Mouse (Mus musculus) liver (tissue): ENCODE measurements around the gene Fam92b.

ENCODE experiments used
- DNase-seq: peaks from one replicate; pipeline ENCODE4 v3.0.0-alpha.2; 2020; ENCODE audit warnings: mixed read lengths

The Fam92b gene

DNA sequence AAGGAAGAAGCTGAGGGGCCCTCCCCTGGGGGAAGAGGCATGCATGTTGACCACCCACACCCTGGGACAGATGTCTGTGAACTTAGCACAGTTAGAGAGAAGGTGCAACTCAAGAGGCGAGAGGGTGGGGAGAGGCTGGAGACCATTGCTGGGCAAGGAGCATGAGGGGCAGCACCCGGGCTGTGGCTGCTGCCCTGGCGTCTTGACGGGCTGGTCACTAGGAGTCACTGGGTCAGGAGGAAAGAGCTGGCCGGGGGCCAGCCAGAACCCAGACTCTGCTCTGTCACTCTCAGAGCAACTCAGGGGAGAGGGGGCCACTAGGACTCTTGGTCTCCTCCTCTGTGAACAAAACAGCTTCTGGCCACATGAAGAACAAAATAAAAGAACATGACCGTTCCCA, 12.2 kb upstream of the Fam92b start:
- no peak for DNase-seq

DNA sequence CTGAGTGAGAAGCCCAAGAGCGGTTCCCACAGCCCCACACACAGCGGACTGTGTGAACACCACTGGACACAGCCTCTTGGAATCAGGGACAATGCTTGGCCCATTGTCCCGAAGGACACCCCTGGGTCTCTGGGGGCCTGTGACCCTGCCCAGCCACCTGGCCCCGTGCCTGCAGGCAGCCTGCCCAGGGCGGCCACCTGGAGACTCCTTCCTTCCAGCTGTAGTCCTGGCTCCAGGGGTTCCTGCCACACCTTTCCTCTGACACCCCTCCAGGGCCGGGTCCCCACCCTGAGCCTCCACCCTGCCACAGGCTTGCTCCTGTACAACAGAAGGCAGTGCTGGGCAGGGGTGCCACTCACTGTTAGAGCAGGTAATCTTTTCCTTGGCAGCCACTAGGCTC, 11.2 kb upstream of the Fam92b start:
- no peak for DNase-seq

- no peak for DNase-seq
Measured at GRCm38 (mm10) chr8:120186454-120186853, 9.2 kb upstream of the Fam92b start.

DNA sequence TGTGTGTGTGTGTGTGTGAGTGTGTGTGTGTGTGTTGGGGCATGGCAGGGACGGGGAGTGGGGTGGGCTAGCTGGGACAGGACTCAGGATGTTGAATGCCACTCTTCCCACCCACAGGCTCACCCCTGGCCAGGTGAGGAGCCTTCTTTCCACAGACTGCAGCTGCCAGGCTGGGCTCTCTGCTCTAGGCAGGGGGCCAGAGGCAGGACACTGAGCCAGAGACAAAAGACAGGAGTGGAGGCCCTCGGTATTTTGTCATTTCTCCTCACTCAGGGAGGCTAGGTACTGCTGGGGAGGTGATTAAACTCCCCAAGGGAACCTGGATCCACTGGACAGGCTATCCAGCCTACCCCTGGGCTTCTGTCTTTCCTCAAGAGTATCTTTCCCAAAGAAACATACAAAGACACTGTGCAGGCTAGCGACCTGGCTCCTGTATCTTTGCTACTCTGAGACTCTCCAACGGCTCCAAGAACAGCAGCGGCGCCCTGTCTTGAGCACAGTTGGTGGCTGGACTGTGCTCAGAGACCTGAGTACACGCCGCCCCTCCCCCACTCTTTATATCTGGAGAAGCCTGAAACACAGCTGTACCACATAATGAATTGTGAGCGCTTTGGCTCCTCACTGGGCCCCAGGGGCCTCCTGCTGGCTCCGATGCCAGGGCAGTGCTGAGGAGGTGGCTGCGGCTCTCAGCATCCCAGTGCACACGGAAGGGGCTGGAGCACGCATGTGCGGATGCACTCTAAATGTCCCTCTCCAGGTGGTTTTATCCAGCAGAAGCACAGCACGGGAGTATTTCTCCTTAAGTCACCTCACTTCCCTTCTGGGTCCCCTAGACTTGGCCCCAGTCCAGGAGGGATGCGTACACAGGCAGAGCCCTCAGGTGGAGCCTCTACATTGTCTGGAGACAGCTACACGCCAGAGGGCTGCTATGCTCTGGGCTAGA, 7.9 kb upstream of the Fam92b start:
- DNase-seq, result peak; percentile 32

DNA sequence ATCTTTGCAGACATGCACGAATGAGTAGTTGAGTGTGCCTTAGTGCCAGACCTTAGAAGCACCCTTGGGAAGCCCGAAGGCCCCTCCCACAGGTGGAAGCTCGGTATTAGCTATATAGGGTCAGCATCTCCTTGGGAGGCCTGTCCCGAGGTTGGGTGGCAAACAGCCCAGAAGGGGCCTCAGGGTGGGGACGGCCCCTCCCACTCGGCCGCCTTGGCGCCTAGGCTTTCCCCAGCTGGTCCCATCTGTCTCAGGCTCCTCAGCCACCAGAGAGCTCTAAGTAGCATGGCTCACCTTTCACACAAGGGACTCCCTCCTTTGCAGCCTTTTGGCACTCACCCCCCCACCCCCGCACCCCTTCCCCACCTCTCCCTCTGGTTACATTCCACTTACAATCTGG, 7.1 kb upstream of the Fam92b start:
- DNase-seq, result no peak

- no peak for DNase-seq
Measured at GRCm38 (mm10) chr8:120181861-120182414, 4.7 kb upstream of the Fam92b start.

- DNase-seq, result no peak
Measured at GRCm38 (mm10) chr8:120181274-120181673, 4.0 kb upstream of the Fam92b start.

DNA sequence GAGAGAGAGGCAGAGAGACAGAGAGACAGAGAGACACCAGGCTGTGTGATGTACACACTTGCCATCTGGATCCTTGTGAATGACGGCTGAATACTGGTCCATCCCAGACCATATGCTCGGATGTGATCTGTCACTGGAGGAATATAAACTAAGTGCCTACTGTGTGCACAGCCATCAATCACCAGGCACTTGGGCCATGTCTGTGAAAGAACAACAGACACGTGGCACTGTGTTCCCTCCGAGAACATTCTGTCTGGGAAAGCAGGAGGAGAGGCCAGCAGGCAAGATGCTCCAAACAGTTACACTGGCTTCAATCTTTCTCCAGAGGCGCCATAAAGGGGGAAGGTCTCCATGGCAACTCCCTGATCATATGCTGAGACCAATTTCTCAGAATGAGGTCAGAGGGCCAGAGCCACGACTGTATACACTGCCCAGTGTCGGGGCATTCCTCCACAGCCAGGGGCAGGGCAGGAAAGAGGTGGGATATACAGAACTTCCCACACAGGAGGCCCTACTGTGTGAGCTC, 3.2 kb upstream of the Fam92b start:
- DNase-seq, result no peak

DNA sequence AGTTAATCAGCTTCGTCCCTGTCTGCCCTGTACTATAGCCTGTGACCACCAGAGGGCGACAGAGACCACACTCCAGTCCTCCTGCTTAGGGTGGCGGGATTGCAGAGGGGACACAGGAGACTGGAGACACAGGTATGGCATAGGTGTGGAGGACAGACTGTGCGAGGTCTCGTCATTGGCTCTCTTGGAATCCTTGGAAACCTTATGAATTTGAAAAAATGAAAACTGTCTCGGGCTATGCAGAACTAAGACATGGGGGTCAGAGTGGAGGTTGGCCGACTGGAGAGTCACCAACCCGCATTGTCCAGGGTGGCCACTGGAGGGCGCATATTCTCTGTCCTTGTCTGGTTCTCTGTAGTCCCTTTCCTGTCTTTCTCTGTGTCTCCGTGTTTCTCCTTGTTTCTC, 1.8 kb upstream of the Fam92b start:
- peak; percentile 85 for DNase-seq

DNA sequence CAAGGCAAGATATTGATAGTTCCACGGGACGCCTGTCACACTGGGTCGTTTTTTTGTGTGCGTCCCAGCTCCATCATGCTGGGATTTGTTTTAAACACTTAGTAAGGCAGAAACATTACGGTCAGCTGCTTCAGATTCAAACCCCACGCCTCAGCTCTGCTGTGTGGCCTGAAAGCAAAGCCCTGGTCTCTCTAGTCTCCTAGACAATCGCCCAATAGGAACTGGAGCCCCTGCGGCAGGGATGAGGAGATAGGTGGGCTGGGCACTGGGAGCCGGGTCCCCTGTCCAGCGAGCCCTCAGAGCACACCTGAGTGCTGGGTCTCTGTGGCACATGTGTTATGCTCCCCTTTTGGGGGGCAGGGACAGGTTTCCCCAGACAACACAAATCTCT, 853 bp upstream of the Fam92b start:
- no peak for DNase-seq

GRCm38 (mm10) chr8:120176605-120177004, 661 bp downstream of the Fam92b start:
- no peak for DNase-seq

- no peak for DNase-seq
Measured at GRCm38 (mm10) chr8:120174606-120175005, 2.7 kb downstream of the Fam92b start.

DNA sequence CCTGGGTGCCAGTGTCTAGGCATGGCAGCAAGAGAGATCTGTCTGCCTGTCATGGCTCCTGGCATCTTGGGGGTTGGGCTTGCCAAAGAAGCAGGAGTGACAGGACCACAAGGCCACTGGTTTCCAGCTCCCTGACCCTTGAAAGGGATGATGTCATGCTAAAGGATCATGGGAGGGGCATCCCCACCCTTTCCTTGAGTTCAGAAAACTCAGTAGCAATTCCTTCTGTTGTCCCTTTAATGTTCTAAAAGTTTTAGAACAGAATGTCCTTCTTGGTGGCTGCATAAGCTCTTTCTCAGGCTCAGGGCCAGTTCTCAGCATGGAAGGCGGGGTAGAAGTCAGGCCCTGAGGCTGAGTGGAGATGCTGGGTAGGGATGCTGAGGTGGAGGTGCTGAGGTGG, 4.1 kb downstream of the Fam92b start:
- no peak for DNase-seq

- DNase-seq, result no peak
Measured at GRCm38 (mm10) chr8:120169119-120169518, 8.1 kb downstream of the Fam92b start.

DNA sequence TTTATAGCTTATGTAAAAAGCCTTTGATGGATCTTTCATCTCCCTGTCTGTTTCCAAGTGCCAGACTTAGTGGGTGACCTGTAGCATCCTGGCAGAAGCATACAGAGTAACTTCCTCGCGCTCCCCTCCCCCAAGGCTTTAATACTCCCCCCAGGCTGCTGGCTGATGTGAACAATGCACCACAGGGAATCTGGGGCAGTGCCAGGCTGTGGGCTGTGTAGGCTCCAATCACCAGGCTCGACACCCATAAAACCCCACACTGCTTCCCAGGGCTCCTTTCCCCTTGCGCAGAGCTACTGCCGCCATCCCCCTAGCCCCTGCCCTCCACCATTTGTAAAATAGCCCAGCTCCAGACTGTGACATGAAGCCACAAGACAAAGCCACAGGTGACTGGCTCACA, 9.4 kb downstream of the Fam92b start:
- DNase-seq, result no peak

GRCm38 (mm10) chr8:120167136-120167535, 10.1 kb downstream of the Fam92b start:
- DNase-seq, result no peak

GRCm38 (mm10) chr8:120164026-120164425, 13.2 kb downstream of the Fam92b start:
- no peak for DNase-seq

DNA sequence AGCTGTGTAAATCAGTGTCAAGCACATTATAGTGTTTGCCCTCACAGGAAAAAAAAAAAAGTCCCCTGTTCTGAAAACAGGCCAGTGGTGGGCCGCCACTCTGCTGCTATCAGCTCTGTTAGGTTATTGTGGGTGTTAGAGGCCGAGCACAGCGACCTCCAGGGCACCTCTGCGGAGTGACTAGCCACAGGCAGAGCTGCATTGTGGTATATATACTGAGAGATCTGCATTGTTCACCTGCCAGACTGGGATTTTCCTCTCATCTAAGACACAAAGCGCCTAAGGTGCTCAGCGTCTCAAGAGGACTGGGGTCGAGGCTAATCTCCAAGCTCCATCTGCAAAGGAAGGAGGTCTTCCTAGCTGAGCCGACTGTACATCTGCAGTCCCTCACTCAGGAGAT, 13.9 kb downstream of the Fam92b start:
- no peak for DNase-seq

- DNase-seq, result no peak
Measured at GRCm38 (mm10) chr8:120162404-120162752, 14.9 kb downstream of the Fam92b start.

DNA sequence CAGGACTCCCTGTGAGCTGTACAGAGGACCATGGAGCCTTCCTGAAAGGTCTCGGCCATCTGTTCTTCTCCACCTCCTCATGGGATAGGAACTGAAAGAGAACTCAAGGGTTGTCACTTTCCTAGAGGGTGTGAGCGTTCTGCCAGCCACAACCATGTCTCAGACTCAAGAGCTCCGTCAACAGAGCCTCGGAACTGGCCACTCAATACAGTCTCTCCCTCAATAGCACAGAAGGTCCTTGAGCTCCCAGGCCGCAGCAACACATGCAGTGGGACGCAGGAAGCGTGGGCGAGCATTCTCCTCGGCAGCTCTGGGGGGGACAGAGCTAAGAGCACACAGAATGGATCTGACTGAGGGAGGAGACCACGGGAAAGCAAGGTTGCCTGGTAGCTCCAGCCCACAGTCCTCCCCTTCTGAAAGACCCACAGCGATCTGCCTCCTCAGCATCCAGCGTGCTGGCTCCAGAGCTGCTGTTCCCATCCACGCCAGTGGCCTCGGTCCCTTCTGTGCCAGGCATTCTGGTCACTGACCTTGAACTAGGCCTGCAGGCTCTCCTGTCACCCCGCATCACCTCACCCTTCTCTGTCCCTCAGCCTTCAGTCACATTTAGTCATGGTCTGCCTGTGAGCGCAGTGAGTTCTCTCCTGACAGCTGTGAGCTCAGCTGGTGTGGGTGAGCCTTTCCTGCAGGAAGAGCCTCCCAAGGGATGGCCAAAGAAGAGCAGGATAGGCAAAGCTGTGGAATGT, 15.4 kb downstream of the Fam92b start:
- DNase-seq, result no peak

DNA sequence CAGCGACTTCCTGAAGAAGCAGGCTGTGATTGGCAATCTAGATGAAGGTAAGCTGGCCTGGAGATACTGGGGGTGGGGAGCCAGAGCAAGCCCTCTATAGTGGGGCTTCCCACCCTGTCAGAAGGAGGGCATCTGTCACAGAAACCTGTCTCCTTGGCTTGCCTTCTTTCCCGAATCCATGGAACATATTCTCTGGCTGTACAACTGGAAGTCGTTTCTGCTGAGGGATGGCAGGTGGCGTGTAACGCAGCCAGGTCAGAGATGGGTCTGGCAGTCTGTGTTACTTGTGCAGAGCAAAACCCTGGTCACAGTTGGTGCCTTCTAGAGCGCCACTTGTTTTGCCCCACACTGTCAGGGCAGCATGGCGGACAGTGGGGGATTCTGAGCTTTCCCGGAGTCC, 16.9 kb downstream of the Fam92b start:
- no peak for DNase-seq

DNA sequence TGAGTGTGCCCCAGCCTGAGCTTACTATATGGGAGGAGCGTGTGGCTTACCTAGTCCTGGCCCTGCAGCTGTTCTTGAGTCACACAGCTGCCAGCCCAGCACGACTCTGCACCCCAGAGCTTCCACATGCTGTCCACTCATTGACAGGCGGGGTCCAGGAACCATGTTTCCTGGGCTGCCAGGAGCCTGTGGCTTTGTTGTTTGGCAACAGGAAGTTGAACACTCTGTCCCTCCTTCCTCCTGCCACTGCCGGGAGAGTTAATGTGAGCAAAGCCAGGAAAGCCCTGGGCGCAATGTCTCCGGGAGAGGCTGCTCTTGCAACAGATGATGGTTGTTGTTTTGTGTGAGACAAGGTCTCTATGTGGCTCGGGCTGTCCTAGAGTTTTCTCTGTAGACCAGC, 24.6 kb downstream of the Fam92b start:
- DNase-seq, result peak; percentile 31

DNA sequence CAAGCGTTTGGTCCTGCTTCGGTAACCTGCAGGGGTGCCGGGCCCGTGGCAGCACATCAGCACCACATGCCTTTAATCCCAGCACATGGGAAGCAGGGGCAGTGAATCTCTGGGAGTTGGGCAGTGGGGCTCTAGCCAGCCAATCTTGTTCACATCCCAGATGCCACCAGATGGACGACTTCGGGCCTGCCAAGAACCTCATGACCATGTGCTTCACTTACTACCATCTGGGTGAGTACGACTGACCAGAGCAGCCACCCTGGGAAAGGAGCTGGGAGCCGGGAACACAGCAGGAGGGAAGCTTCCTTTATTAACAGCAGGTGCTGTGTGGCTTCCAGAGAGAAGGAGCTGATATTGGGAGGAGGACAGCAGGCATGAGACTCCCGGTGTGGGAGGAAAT, 26.1 kb downstream of the Fam92b start:
- DNase-seq, result no peak

- no peak for DNase-seq
Measured at GRCm38 (mm10) chr8:120150028-120150427, 27.2 kb downstream of the Fam92b start.
